Mouse (Mus musculus) stomach, embryonic 14.5 days (tissue): Measurements from ENCODE around the gene Rbm34. TPM values are rescaled to one million over a fixed set of nuclear protein-coding genes. Genes with fewer than 3 reads are reported as not detected.

Experiments
- ATAC-seq: fragments of 200-750 bp; cut with Nextera tagmentation; 2 replicates; pipeline ENCODE4 v1.8.0; 2017; ENCODE audit warnings: low read depth, moderate TSS enrichment; ENCODE audit not compliant: insufficient number of reproducible peaks, insufficient read depth, low FRiP score
- H3K27ac ChIP-seq: fragments of 300-500 bp; sonication (generic); 2 replicates; pipeline ENCODE4 v1.5.1; 2014; ENCODE audit warnings: mild to moderate bottlenecking, low read length, moderate library complexity, mixed read lengths
- H3K27me3 ChIP-seq: fragments of 300-500 bp; sonication (generic); 2 replicates; pipeline ENCODE4 v1.6.1; 2014; ENCODE audit warnings: low read length, control low read depth, mixed read lengths; ENCODE audit not compliant: control insufficient read depth, insufficient read depth
- H3K36me3 ChIP-seq: fragments of 300-500 bp; sonication (generic); 2 replicates; pipeline ENCODE4 v1.6.1; 2014; ENCODE audit warnings: mild to moderate bottlenecking, control low read depth, low read length, moderate library complexity, mixed read lengths; ENCODE audit not compliant: control insufficient read depth, insufficient read depth
- H3K4me1 ChIP-seq: fragments of 300-500 bp; sonication (generic); 2 replicates; pipeline ENCODE4 v1.6.1; 2014; ENCODE audit warnings: low read length, control low read depth, mixed read lengths; ENCODE audit not compliant: control insufficient read depth, insufficient read depth
- H3K4me2 ChIP-seq: fragments of 300-500 bp; sonication (generic); replicated peaks from 2 replicates; pipeline ENCODE4 v1.6.1; 2014; ENCODE audit warnings: low read depth, low read length, control low read depth
- H3K4me3 ChIP-seq: fragments of 300-500 bp; sonication (generic); 2 replicates; pipeline ENCODE4 v1.5.1; 2014; ENCODE audit warnings: low read depth, low read length, control low read depth
- H3K9ac ChIP-seq: fragments of 300-500 bp; sonication (generic); replicated peaks from 2 replicates; pipeline ENCODE4 v1.6.1; 2014; ENCODE audit warnings: low read depth, mild to moderate bottlenecking, control low read depth, low read length, moderate library complexity, mixed read lengths
- H3K9me3 ChIP-seq: fragments of 300-500 bp; sonication (generic); 2 replicates; pipeline ENCODE4 v1.6.1; 2016; ENCODE audit warnings: low read depth, low read length, control low read depth; ENCODE audit not compliant: control insufficient read depth
- WGBS: fragments of 180-500 bp; shearing (Covaris S2); extraction: QIAGEN DNeasy Blood & Tissue Kit; methylation state at CpG from one replicate; pipeline ENCODE4 v1.1.7; 2014; 5-methylcytosine and 5-hydroxymethylcytosine counted together
- polyA plus RNA-seq: library from polyadenylated mRNA; unstranded; fragments of >200 nt; fragmentation: Nextera tagmentation; extraction: Ambion mirVana; gene quantifications from 2 replicates; pipeline ENCODE4 v1.2.1, GENCODE M21; 2014

The Rbm34 gene
- polyA plus RNA-seq, 1 experiment from 2014 or later = 25.0 TPM

DNA sequence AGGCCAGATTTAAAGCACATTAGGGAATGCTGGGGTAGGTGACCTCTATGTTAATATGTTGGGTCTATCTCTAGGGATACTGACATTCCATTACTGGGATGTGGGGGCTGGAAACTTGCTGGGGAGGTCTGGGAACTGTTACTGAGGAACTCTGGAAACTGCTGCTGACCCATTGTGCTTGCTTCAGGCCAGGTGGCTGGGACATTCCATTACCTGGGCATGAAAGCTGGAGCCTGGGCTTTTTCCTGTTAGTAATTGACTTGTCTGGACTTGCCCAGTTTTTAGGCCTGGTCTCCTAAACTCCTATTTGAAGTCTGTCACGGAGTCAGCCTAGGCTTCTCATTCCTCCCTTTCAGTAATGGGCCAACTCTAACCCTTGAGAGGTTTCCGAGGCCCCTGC is 1.2 kb upstream of the Rbm34 start:
- Histone ChIP-seq H3K4me1 (peaks cover 3% of the 10 kb centered on the region; the same call in 1 of the 2 replicates), H3K4me2 (no peak overlapping the region), H3K36me3 (peaks cover 14% of the 10 kb centered on the region; the same call in 1 of the 2 replicates), H3K27me3 (no peaks in the 10 kb centered on the region), H3K9me3 (no peaks in the 10 kb centered on the region), H3K4me3 (no peak overlapping the region), H3K27ac (no peak overlapping the region), H3K9ac (no peak overlapping the region)
- ATAC-seq = no peak
- WGBS = 76% methylated on average over 2 of the region's 2 CpGs

DNA sequence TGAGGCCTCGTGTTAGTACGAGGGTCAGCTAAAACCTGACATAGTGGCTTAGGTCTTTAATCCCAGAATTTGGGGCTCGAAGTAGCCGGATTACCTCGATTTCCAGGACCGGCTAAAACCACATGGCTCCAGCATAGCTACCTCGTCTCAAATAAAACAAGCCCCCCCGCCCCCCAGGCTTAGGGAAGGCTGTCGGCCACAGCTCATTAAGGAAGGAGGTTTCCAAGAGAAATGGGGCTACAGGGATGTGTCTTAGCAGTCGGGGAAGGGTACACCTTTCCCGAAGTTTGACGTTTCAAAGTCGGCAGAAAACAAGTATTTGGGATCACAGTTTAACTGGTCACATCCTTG is 418 bp upstream of the Rbm34 start:
- H3K27me3 ChIP-seq = no peaks in the 10 kb centered on the region
- peaks cover 16% of the 10 kb centered on the region; the same call in 1 of the 2 replicates for H3K36me3 ChIP-seq
- H3K4me1 ChIP-seq = peaks cover 3% of the 10 kb centered on the region; the same call in 1 of the 2 replicates
- WGBS = 6% methylated on average over 13 of the region's 13 CpGs
- H3K27ac ChIP-seq = peak overlapping the region; percentile 21; the same call in 1 of the 2 replicates
- H3K4me3 ChIP-seq = peak overlapping the region; percentile 94
- peak overlapping the region; percentile 61 for H3K4me2 ChIP-seq
- no peaks in the 10 kb centered on the region for H3K9me3 ChIP-seq
- H3K9ac ChIP-seq = peak overlapping the region; percentile 15; the same call in 1 of the 2 replicates
- ATAC-seq = no peak

DNA sequence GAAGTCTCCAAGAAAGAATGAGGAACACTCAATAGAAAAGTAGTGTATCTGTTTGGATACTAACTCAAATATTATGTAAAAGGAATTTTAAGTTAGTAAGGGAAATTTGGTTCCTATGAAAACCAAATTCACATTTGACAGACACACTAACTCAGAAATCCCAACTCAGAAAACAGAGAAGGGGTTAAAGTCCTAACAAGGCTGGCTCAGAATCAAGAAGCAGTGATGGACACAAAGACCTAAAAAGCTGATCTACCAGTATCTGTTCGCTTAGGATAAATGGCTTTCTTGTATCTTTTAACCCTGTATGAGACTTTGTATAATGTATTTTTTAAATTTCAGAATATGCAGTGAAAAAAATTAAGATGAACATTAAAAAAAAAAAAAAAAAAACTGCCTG is 1.3 kb downstream of the Rbm34 start:
- H3K4me2 ChIP-seq = no peak overlapping the region
- peaks cover 3% of the 10 kb centered on the region; the same call in 1 of the 2 replicates for H3K4me1 ChIP-seq
- H3K36me3 ChIP-seq = peaks cover 27% of the 10 kb centered on the region
- 90% methylated on average over 1 of the region's 1 CpGs for WGBS
- H3K9me3 ChIP-seq = no peaks in the 10 kb centered on the region
- H3K9ac ChIP-seq = no peak overlapping the region
- no peak for ATAC-seq
- no peak overlapping the region for H3K4me3 ChIP-seq
- H3K27me3 ChIP-seq = no peaks in the 10 kb centered on the region
- no peak overlapping the region for H3K27ac ChIP-seq

DNA sequence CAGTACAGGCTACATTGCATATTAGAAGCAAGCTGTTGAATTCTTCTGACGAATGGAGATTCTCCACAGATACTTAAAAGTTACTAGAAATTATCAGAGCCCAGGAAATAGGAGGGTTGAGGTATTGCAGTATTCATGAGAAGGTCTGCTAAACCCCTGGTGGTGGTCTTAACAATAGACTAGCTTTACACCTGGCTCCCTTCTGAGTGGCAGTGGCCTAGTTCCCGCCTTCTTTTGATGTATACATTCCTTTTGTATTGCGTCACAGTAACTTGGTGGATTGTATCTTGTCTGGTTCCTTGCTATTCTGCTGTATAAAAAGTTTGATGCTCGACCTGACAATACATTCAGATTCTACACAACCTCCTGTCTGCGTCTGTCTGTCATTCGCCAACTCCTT is 2.8 kb downstream of the Rbm34 start:
- Histone ChIP-seq H3K27me3 (no peaks in the 10 kb centered on the region), H3K4me3 (no peak overlapping the region), H3K27ac (no peak overlapping the region), H3K4me2 (no peak overlapping the region), H3K36me3 (peaks cover 32% of the 10 kb centered on the region), H3K9ac (no peak overlapping the region), H3K9me3 (no peaks in the 10 kb centered on the region), H3K4me1 (peaks cover 3% of the 10 kb centered on the region; the same call in 1 of the 2 replicates)
- WGBS = 94% methylated on average over 6 of the region's 6 CpGs
- ATAC-seq = no peak

- peaks cover 56% of the 10 kb centered on the region for H3K36me3 ChIP-seq
- ATAC-seq = no peak
- WGBS = 78% methylated on average over 6 of the region's 6 CpGs
- H3K4me1 ChIP-seq = peaks cover 3% of the 10 kb centered on the region; the same call in 1 of the 2 replicates
- H3K27me3 ChIP-seq = no peaks in the 10 kb centered on the region
- no peak overlapping the region for H3K27ac ChIP-seq
- no peak overlapping the region for H3K9ac ChIP-seq
- H3K4me3 ChIP-seq = no peak overlapping the region
- H3K9me3 ChIP-seq = no peaks in the 10 kb centered on the region
- H3K4me2 ChIP-seq = no peak overlapping the region
These were observed 5.6 kb downstream of the Rbm34 start for GRCm38 (mm10) chr8:126965246-126965645.

DNA sequence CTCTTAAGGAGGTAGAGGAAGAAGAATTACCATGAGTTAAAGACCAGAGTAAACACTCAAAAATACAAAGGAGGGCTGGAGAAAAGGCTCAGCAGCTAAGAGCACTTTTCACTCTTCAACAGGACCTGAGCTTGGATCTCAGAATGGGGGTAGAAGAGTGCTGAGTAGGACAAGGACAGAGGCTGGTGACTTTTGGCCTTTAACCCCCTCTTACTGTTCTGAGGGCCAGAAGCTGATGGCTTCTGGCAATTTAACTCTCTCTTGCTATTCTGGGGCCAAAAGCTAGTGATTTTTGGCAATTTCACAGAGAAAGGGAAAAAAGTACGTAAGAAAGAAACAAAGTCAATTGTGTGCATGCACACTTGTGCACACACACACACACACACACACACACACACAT is 8.0 kb downstream of the Rbm34 start:
- no peak for ATAC-seq
- peaks cover 61% of the 10 kb centered on the region for H3K36me3 ChIP-seq
- no peak overlapping the region for H3K27ac ChIP-seq
- H3K4me3 ChIP-seq = no peak overlapping the region
- no peaks in the 10 kb centered on the region for H3K27me3 ChIP-seq
- no peak overlapping the region for H3K4me2 ChIP-seq
- H3K9ac ChIP-seq = no peak overlapping the region
- no peaks in the 10 kb centered on the region for H3K4me1 ChIP-seq
- no peaks in the 10 kb centered on the region for H3K9me3 ChIP-seq
- WGBS = 94% methylated on average over 1 of the region's 1 CpGs

- H3K27me3 ChIP-seq = no peaks in the 10 kb centered on the region
- no peak for ATAC-seq
- WGBS = 94% methylated on average over 3 of the region's 3 CpGs
- no peak overlapping the region for H3K4me2 ChIP-seq
- H3K4me3 ChIP-seq = no peak overlapping the region
- H3K9me3 ChIP-seq = no peaks in the 10 kb centered on the region
- no peak overlapping the region for H3K9ac ChIP-seq
- H3K27ac ChIP-seq = no peak overlapping the region
- H3K4me1 ChIP-seq = no peaks in the 10 kb centered on the region
- peaks cover 60% of the 10 kb centered on the region for H3K36me3 ChIP-seq
These were observed 9.4 kb downstream of the Rbm34 start for GRCm38 (mm10) chr8:126961516-126961915.

GRCm38 (mm10) chr8:126951900-126952636 is 18.8 kb downstream of the Rbm34 start:
- no peak for ATAC-seq
- Histone ChIP-seq H3K9ac (no peak overlapping the region), H3K36me3 (peaks cover 42% of the 10 kb centered on the region), H3K9me3 (no peaks in the 10 kb centered on the region), H3K4me2 (no peak overlapping the region), H3K27me3 (no peaks in the 10 kb centered on the region), H3K27ac (no peak overlapping the region), H3K4me1 (no peaks in the 10 kb centered on the region), H3K4me3 (no peak overlapping the region)
- WGBS = 88% methylated on average over 11 of the region's 11 CpGs

GRCm38 (mm10) chr8:126949527-126949926 is 21.3 kb downstream of the Rbm34 start:
- Histone ChIP-seq H3K4me3 (no peak overlapping the region), H3K9ac (no peak overlapping the region), H3K27me3 (no peaks in the 10 kb centered on the region), H3K27ac (no peak overlapping the region), H3K4me1 (no peaks in the 10 kb centered on the region), H3K36me3 (peaks cover 36% of the 10 kb centered on the region), H3K9me3 (no peaks in the 10 kb centered on the region), H3K4me2 (no peak overlapping the region)
- no peak for ATAC-seq
- WGBS = 72% methylated on average over 2 of the region's 2 CpGs
